Mouse (Mus musculus) heart, adult 11 months (tissue): ENCODE measurements at regions not wholly inside any gene's neighbourhood (a gene's known extent, or its start where the extent isn't known, plus 50 kb on each side); places are given as distances from the start of the nearest gene placed in this dataset.

ENCODE experiments used
- DNase-seq: peaks from one replicate; pipeline ENCODE4 v3.0.0; 2022

GRCm38 (mm10) chr16:66086499-66086898 is 271.4 kb downstream of the Vgll3 start:
- DNase-seq, result no peak

- DNase-seq, result no peak
Measured at GRCm38 (mm10) chr16:66092766-66093165, 277.7 kb downstream of the Vgll3 start.

GRCm38 (mm10) chr16:66095682-66096081 is 280.6 kb downstream of the Vgll3 start:
- no peak for DNase-seq

- DNase-seq, result no peak
Measured at GRCm38 (mm10) chr16:66117930-66118329, 302.9 kb downstream of the Vgll3 start.

GRCm38 (mm10) chr16:66137755-66138154 is 322.7 kb downstream of the Vgll3 start:
- peak; percentile 46 for DNase-seq

GRCm38 (mm10) chr16:66144765-66145164 is 329.7 kb downstream of the Vgll3 start:
- no peak for DNase-seq

GRCm38 (mm10) chr16:66145280-66145679 is 330.2 kb downstream of the Vgll3 start:
- no peak for DNase-seq

- DNase-seq, result no peak
Measured at GRCm38 (mm10) chr16:66168289-66168688, 353.2 kb downstream of the Vgll3 start.

GRCm38 (mm10) chr16:66190801-66191200 is 375.7 kb downstream of the Vgll3 start:
- no peak for DNase-seq

GRCm38 (mm10) chr16:66201406-66201805 is 386.3 kb downstream of the Vgll3 start:
- peak; percentile 72 for DNase-seq
